Mouse (Mus musculus): ENCODE results near the gene Aldh1a3. TPM values are rescaled to one million over a fixed set of nuclear protein-coding genes. Genes with fewer than 3 reads are reported as not detected.

Gene Aldh1a3
- total RNA-seq, 2 experiments from 2014 or later, result 0.87 to 1.2 TPM

GRCm38 (mm10) chr7:66421903-66422302, 5.4 kb downstream of the Aldh1a3 start:
- DNase-seq (ENCODE audit: low spot score), result no peak
- intact Hi-C loops (cut with DNase I), result no loop called here

GRCm38 (mm10) chr7:66418981-66419380, 8.3 kb downstream of the Aldh1a3 start:
- intact Hi-C loops (cut with DNase I), result no loop called here
- DNase-seq (ENCODE audit: low spot score), result no peak

GRCm38 (mm10) chr7:66416829-66417228, 10.5 kb downstream of the Aldh1a3 start:
- no peak for DNase-seq (ENCODE audit: low spot score)
- intact Hi-C loops (cut with DNase I), result no loop called here

- intact Hi-C loops (cut with DNase I), result no loop called here
These were observed 14.2 kb downstream of the Aldh1a3 start for GRCm38 (mm10) chr7:66413093-66413492.

GRCm38 (mm10) chr7:66409433-66409832, 17.9 kb downstream of the Aldh1a3 start:
- no peak for DNase-seq (ENCODE audit: low spot score)
- intact Hi-C loops (cut with DNase I), result loop anchor here (1.0 kb wide), 1 partner anchor 252 kb away; no protein-coding TSS in a partner anchor

More at GRCm38 (mm10) chr7:66413093-66413492, 14.2 kb downstream of the Aldh1a3 start:
- no peak for DNase-seq (ENCODE audit: low spot score)

- DNase-seq (ENCODE audit: low spot score), result no peak
- intact Hi-C loops (cut with DNase I), result no loop called here
These were observed 20.3 kb downstream of the Aldh1a3 start for GRCm38 (mm10) chr7:66406971-66407370.

- DNase-seq (ENCODE audit: low spot score), result no peak
- intact Hi-C loops (cut with DNase I), result no loop called here
These were observed 21.2 kb downstream of the Aldh1a3 start for GRCm38 (mm10) chr7:66405951-66406721.

GRCm38 (mm10) chr7:66405541-66405940, 21.8 kb downstream of the Aldh1a3 start:
- intact Hi-C loops (cut with DNase I), result no loop called here
- no peak for DNase-seq (ENCODE audit: low spot score)

- intact Hi-C loops (cut with DNase I), result no loop called here
- DNase-seq (ENCODE audit: low spot score), result no peak
These were observed 22.5 kb downstream of the Aldh1a3 start for GRCm38 (mm10) chr7:66404802-66405201.

- DNase-seq (ENCODE audit: low spot score), result no peak
- intact Hi-C loops (cut with DNase I), result no loop called here
These were observed 23.2 kb downstream of the Aldh1a3 start for GRCm38 (mm10) chr7:66404141-66404540.

- intact Hi-C loops (cut with DNase I), result no loop called here
- DNase-seq (ENCODE audit: low spot score), result no peak
These were observed 24.4 kb downstream of the Aldh1a3 start for GRCm38 (mm10) chr7:66402876-66403275.

- intact Hi-C loops (cut with DNase I), result no loop called here
- no peak for DNase-seq (ENCODE audit: low spot score)
These were observed 25.7 kb downstream of the Aldh1a3 start for GRCm38 (mm10) chr7:66401605-66402004.

GRCm38 (mm10) chr7:66397288-66397687, 30.0 kb downstream of the Aldh1a3 start:
- intact Hi-C loops (cut with DNase I), result no loop called here

GRCm38 (mm10) chr7:66388621-66389532, 38.4 kb downstream of the Aldh1a3 start:
- peak; percentile 56 for DNase-seq (ENCODE audit: low spot score)
- intact Hi-C loops (cut with DNase I), result loop anchor here (1.0 to 5.0 kb wide), 3 partner anchors 46 to 287 kb away; no protein-coding TSS in a partner anchor

More at GRCm38 (mm10) chr7:66397288-66397687, 30.0 kb downstream of the Aldh1a3 start:
- DNase-seq (ENCODE audit: low spot score), result no peak

GRCm38 (mm10) chr7:66387813-66388521, 39.4 kb downstream of the Aldh1a3 start, which contains the start of gene Lrrk1:
TSS of gene Lrrk1 (minus strand) at chr7:66388350.
- intact Hi-C loops (cut with DNase I), result loop anchor here (2.0 to 5.0 kb wide), 2 partner anchors 45 to 286 kb away; no protein-coding TSS in a partner anchor
- DNase-seq (ENCODE audit: low spot score), result peak; percentile 39

- intact Hi-C loops (cut with DNase I), result loop anchor here (5.0 kb wide), 1 partner anchor 285 kb away; no protein-coding TSS in a partner anchor
- DNase-seq (ENCODE audit: low spot score), result no peak
These were observed 39.9 kb downstream of the Aldh1a3 start for GRCm38 (mm10) chr7:66387419-66387812.

GRCm38 (mm10) chr7:66386411-66386810, 40.9 kb downstream of the Aldh1a3 start:
- no peak for DNase-seq (ENCODE audit: low spot score)
- intact Hi-C loops (cut with DNase I), result loop anchor here (5.0 kb wide), 1 partner anchor 284 kb away; no protein-coding TSS in a partner anchor

- intact Hi-C loops (cut with DNase I), result loop anchor here (5.0 kb wide), 1 partner anchor 284 kb away; no protein-coding TSS in a partner anchor
- no peak for DNase-seq (ENCODE audit: low spot score)
These were observed 41.5 kb downstream of the Aldh1a3 start for GRCm38 (mm10) chr7:66385826-66386225.

GRCm38 (mm10) chr7:66384891-66385290, 42.4 kb downstream of the Aldh1a3 start:
- intact Hi-C loops (cut with DNase I), result loop anchor here (5.0 kb wide), 1 partner anchor 283 kb away; no protein-coding TSS in a partner anchor
- no peak for DNase-seq (ENCODE audit: low spot score)

Measured in heart, postnatal 25 days (tissue).